Mouse (Mus musculus): ENCODE measurements around the gene Opa3. TPM values are rescaled to one million over a fixed set of nuclear protein-coding genes. Genes with fewer than 3 reads are reported as not detected.

The Opa3 gene
- total and polyA plus RNA-seq, 3 experiments, result 9.4 to 21.2 (median 11.9) TPM

GRCm38 (mm10) chr7:19217492-19217891 is 10.6 kb upstream of the Opa3 start:
- DNase-seq (ENCODE audit: extremely low read depth), result no peak
- Histone ChIP-seq H3K27ac (ENCODE audit: insufficient read depth, low read depth) (no peak overlapping the region), H3K9ac (ENCODE audit: insufficient read depth, low read depth) (no peak overlapping the region), H3K4me3 (replicated peaks in 1 of 3; ENCODE audit: low read depth in 2 of 3, low read length in 2 of 3, poor library complexity in 1 of 3) (no peak overlapping the region), H3K36me3 (replicated peaks in 1 of 2; ENCODE audit: control insufficient read depth in 1 of 2, insufficient read depth in 1 of 2, low read length in 1 of 2) (peaks cover 5 to 12% of the 10 kb centered on the region in 2 experiments), H3K9me3 (replicated peaks; ENCODE audit: low read length) (no peaks in the 10 kb centered on the region), H3K4me1 (ENCODE audit: control insufficient read depth in 1 of 2, insufficient read depth in 2 of 2) (peaks cover 2 to 32% of the 10 kb centered on the region in 2 experiments; a peak in 2 of 4 replicates), H3K4me2 (ENCODE audit: insufficient read depth, low read depth, poor library complexity, severe bottlenecking) (no peak overlapping the region), H3K79me2 (replicated peaks; ENCODE audit: control insufficient read depth, extremely low read depth, insufficient read depth, poor library complexity, severe bottlenecking) (no peaks in the 10 kb centered on the region), H3K27me3 (replicated peaks) (no peaks in the 10 kb centered on the region)
- TF ChIP-seq RCOR1 (conservative IDR thresholded peaks at IDR 0.05; ENCODE audit: low read depth, low read length), result no peak
- TF ChIP-seq TCF12 (IDR thresholded peaks at IDR 0.05; ENCODE audit: low read depth, low read length), result no peak
- TF ChIP-seq ELF1 (IDR thresholded peaks at IDR 0.05; ENCODE audit: low read depth, low read length), result no peak
- no peak for TF ChIP-seq IRF4 (IDR thresholded peaks at IDR 0.05; ENCODE audit: low read depth, low read length)
- TF ChIP-seq UBTF (IDR thresholded peaks at IDR 0.05; ENCODE audit: low read depth, low read length), result no peak
- TF ChIP-seq E2F4 (IDR thresholded peaks at IDR 0.05; ENCODE audit: insufficient replicate concordance, low read depth, low read length), result no peak
- no peak for TF ChIP-seq POLR2A (IDR thresholded peaks at IDR 0.05; ENCODE audit: low read depth, low read length)
- TF ChIP-seq JUN (IDR thresholded peaks at IDR 0.05; ENCODE audit: insufficient read depth, low read depth, low read length), result no peak
- TF ChIP-seq ZC3H11A (IDR thresholded peaks at IDR 0.05; ENCODE audit: low read depth, low read length), result no peak
- dilution Hi-C loops (cut with MboI; ENCODE audit: extremely low pct_ligation_motif_present, extremely low pct_unique_long_range_greater_than_20kb, low sequenced_read_pairs), result no loop called here
- in situ Hi-C loops (cut with MboI; ENCODE audit: low pct_ligation_motif_present, low pct_unique_long_range_greater_than_20kb, low sequenced_read_pairs), result no loop called here

GRCm38 (mm10) chr7:19217944-19218343 is 10.2 kb upstream of the Opa3 start:
- H3K36me3 ChIP-seq (replicated peaks in 1 of 2; ENCODE audit: control insufficient read depth in 1 of 2, insufficient read depth in 1 of 2, low read length in 1 of 2), result peaks cover 9 to 17% of the 10 kb centered on the region in 2 experiments
- TF ChIP-seq MAZ (IDR thresholded peaks at IDR 0.05; ENCODE audit: low read depth, low read length) (no peak), ZNF384 (IDR thresholded peaks at IDR 0.05; ENCODE audit: low read depth, low read length) (no peak), RCOR1 (conservative IDR thresholded peaks at IDR 0.05; ENCODE audit: low read depth, low read length) (no peak), IRF4 (IDR thresholded peaks at IDR 0.05; ENCODE audit: low read depth, low read length) (no peak), USF2 (conservative IDR thresholded peaks at IDR 0.05; ENCODE audit: low read depth, low read length) (no peak), MXI1 (IDR thresholded peaks at IDR 0.05; ENCODE audit: low read depth, low read length) (no peak), JUND (conservative IDR thresholded peaks at IDR 0.05; ENCODE audit: low read depth, low read length) (no peak), MAX (IDR thresholded peaks at IDR 0.05; ENCODE audit: low read length) (no peak), MYC (IDR thresholded peaks at IDR 0.05; ENCODE audit: low read depth, low read length) (no peak), NELFE (IDR thresholded peaks at IDR 0.05; ENCODE audit: low read depth, low read length) (no peak), MEF2A (IDR thresholded peaks at IDR 0.05; ENCODE audit: borderline replicate concordance, low read depth, low read length) (no peak)
- peaks cover 2 to 32% of the 10 kb centered on the region in 2 experiments; a peak in 2 of 4 replicates for H3K4me1 ChIP-seq (ENCODE audit: control insufficient read depth in 1 of 2, insufficient read depth in 2 of 2)
- H3K27me3 ChIP-seq (replicated peaks), result no peaks in the 10 kb centered on the region
- DNase-seq (ENCODE audit: extremely low read depth), result no peak
- H3K4me2 ChIP-seq (ENCODE audit: insufficient read depth, low read depth, poor library complexity, severe bottlenecking), result no peak overlapping the region
- H3K9ac ChIP-seq (ENCODE audit: insufficient read depth, low read depth), result no peak overlapping the region
- in situ Hi-C loops (cut with MboI; ENCODE audit: low pct_ligation_motif_present, low pct_unique_long_range_greater_than_20kb, low sequenced_read_pairs), result no loop called here
- H3K27ac ChIP-seq (ENCODE audit: insufficient read depth, low read depth), result no peak overlapping the region
- H3K9me3 ChIP-seq (replicated peaks; ENCODE audit: low read length), result no peaks in the 10 kb centered on the region
- no peak overlapping the region for H3K4me3 ChIP-seq (replicated peaks in 1 of 3; ENCODE audit: low read depth in 2 of 3, low read length in 2 of 3, poor library complexity in 1 of 3)
- H3K79me2 ChIP-seq (replicated peaks; ENCODE audit: control insufficient read depth, extremely low read depth, insufficient read depth, poor library complexity, severe bottlenecking), result no peaks in the 10 kb centered on the region
- dilution Hi-C loops (cut with MboI; ENCODE audit: extremely low pct_ligation_motif_present, extremely low pct_unique_long_range_greater_than_20kb, low sequenced_read_pairs), result no loop called here
